ENCODE assay signal across 8 mouse cellular contexts in the genomic region with DNA sequence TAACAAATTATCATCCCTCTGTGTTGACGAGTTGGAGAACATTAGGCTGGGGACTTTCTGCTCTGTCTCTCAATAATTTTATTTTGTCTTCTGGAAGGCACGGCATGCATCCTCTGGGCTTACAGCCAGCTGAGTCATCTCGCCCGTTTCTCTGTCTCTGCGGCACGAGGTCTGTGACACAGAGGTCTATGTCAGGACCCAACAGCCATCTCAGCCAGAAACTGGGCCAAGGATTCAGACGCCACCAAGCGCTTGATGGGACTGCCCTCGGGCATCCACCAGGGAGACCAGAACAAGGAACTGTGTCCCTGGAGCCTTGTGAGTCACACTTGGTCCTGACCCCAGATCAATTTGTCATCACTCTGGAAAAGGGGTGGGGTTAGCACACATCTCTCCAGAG.
DNase-seq lines count a peak whose midpoint lies in the region; ATAC-seq and TF ChIP-seq lines count a peak whose summit lies in the region.

No protein-coding gene starts in this region.

- no peak for TF ChIP-seq CTCF in cerebellum, adult 2 months (IDR thresholded peaks at IDR 0.05; ENCODE audit: borderline replicate concordance, insufficient read depth, low read depth, low read length)

- H3K4me3 ChIP-seq in cerebellum, adult 2 months (replicated peaks; ENCODE audit: insufficient read depth, low read depth, low read length), result no peak overlapping the region
- no peak overlapping the region for H3K4me3 ChIP-seq in myocyte
- H3K4me3 ChIP-seq in forebrain, embryonic 14.5 days (ENCODE audit: low read depth, low read length), result no peak overlapping the region

- no peak overlapping the region for H3K27ac ChIP-seq in cerebellum, adult 2 months (ENCODE audit: insufficient read depth, low read length)
- H3K27ac ChIP-seq in forebrain, embryonic 14.5 days (ENCODE audit: low read depth, low read length), result no peak overlapping the region

- no peaks in the 10 kb centered on the region for H3K9me3 ChIP-seq in forebrain, embryonic 14.5 days (replicated peaks; ENCODE audit: control insufficient read depth, low read length)

- peak overlapping the region; percentile 52 for H3K4me2 ChIP-seq in myocyte (ENCODE audit: low read depth)
- H3K4me2 ChIP-seq in forebrain, embryonic 14.5 days (ENCODE audit: low read length), result no peak overlapping the region

- H3K4me1 ChIP-seq in cerebellum, adult 2 months (ENCODE audit: control insufficient read depth, insufficient read depth, low read length), result peaks cover 3% of the 10 kb centered on the region
- H3K4me1 ChIP-seq in forebrain, embryonic 14.5 days (ENCODE audit: control insufficient read depth, insufficient read depth, low read length), result peaks cover 11% of the 10 kb centered on the region

- no peaks in the 10 kb centered on the region for H3K27me3 ChIP-seq in cerebellum, adult 2 months (ENCODE audit: control insufficient read depth, insufficient read depth, low read length)
- no peaks in the 10 kb centered on the region for H3K27me3 ChIP-seq in myocyte (ENCODE audit: control insufficient read depth, insufficient read depth, insufficient read length)
- no peaks in the 10 kb centered on the region for H3K27me3 ChIP-seq in forebrain, embryonic 14.5 days (replicated peaks; ENCODE audit: control insufficient read depth, insufficient read depth, low read length)

- TF ChIP-seq POLR2A in cerebellum, adult 2 months (IDR thresholded peaks at IDR 0.05; ENCODE audit: borderline replicate concordance, insufficient read depth, low read length), result no peak
- no peak for TF ChIP-seq POLR2A in myocyte (IDR thresholded peaks at IDR 0.05; ENCODE audit: insufficient read length, low read depth)

- intact Hi-C loops in heart, postnatal 36 days (cut with DNase I), result loop anchor here (5.0 kb wide), 2 partner anchors 144 to 261 kb away; a partner anchor contains a TSS

- no peak overlapping the region for H3ac ChIP-seq in myocyte (ENCODE audit: control insufficient read depth, insufficient read length)

- ATAC-seq in monocyte, adult 5-6 weeks (replicated peaks; ENCODE audit: insufficient number of reproducible peaks, low FRiP score, low TSS enrichment, poor library complexity, severe bottlenecking), result no peak
- no peak for ATAC-seq in forebrain, embryonic 14.5 days

- no peaks in the 10 kb centered on the region for H3K36me3 ChIP-seq in myocyte (ENCODE audit: control insufficient read depth, insufficient read depth)
- no peaks in the 10 kb centered on the region for H3K36me3 ChIP-seq in forebrain, embryonic 14.5 days (ENCODE audit: control insufficient read depth, insufficient read depth, low read length)

- WGBS in cerebellum, adult 2 months, result 3% methylated on average over 9 of the region's 9 CpGs
- WGBS in forebrain, embryonic 14.5 days, result 90% methylated on average over 9 of the region's 9 CpGs

- no peak overlapping the region for H3K9ac ChIP-seq in forebrain, embryonic 14.5 days (ENCODE audit: low read length)

- H3K79me2 ChIP-seq in myocyte (ENCODE audit: control insufficient read depth, insufficient read depth), result no peaks in the 10 kb centered on the region

- peak; percentile 8 to 34 for DNase-seq in monocyte, adult 2 months (ENCODE audit: low read depth in 1 of 2, low spot score in 2 of 2)
- DNase-seq in cerebellum, adult 2 months, result peak; percentile 64 to 79
- DNase-seq in heart, postnatal 36 days, result peak; percentile 64 to 67
- no peak for DNase-seq in forebrain, embryonic 14.5 days (ENCODE audit: low spot score)
- no peak for DNase-seq in yolk sac, embryonic 10.5 days (ENCODE audit: low spot score)
- no peak for DNase-seq in neural tube, embryonic 10.5 days (ENCODE audit: extremely low spot score, low spot score)

TF ChIP-seq in myocyte, 11 proteins besides CTCF, POLR2A, EP300 and RAD21:
- TF ChIP-seq MYOD1 (IDR thresholded peaks at IDR 0.05; ENCODE audit: control insufficient read depth in 1 of 3, insufficient read length in 2 of 3, low read depth in 2 of 3) (no peak), E2F4 (IDR thresholded peaks at IDR 0.05; ENCODE audit: insufficient read depth) (no peak), CEBPB (IDR thresholded peaks at IDR 0.05; ENCODE audit: insufficient read depth, poor library complexity, severe bottlenecking) (no peak), SRF (IDR thresholded peaks at IDR 0.05; ENCODE audit: control insufficient read depth, insufficient read length, low read depth) (no peak), TCF12 (IDR thresholded peaks at IDR 0.05; ENCODE audit: insufficient read depth, poor library complexity, severe bottlenecking) (no peak), MAX (IDR thresholded peaks at IDR 0.05; ENCODE audit: low read depth) (no peak), MYOG (IDR thresholded peaks at IDR 0.05; ENCODE audit: control insufficient read depth in 1 of 3, insufficient read depth in 1 of 3, insufficient read length in 2 of 3, low read depth in 2 of 3) (no peak), TCF3 (IDR thresholded peaks at IDR 0.05; ENCODE audit: insufficient read length, low read depth) (no peak), USF1 (IDR thresholded peaks at IDR 0.05; ENCODE audit: low read depth) (no peak), POLR2AphosphoS2 (IDR thresholded peaks at IDR 0.05; ENCODE audit: insufficient read length, low read depth) (no peak), REST (IDR thresholded peaks at IDR 0.05; ENCODE audit: insufficient read depth, insufficient read length) (no peak)

Comparison
In these comparisons a context has a peak if more than half of its experiments do, and no peak if none do; other contexts are left out.
1. DNase-seq: peak in monocyte, adult 2 months (2 of 2), cerebellum, adult 2 months (2 of 2) and heart, postnatal 36 days (2 of 2); none in forebrain, embryonic 14.5 days (single experiment), yolk sac, embryonic 10.5 days (single experiment) and neural tube, embryonic 10.5 days (single experiment).